Mouse (Mus musculus): ENCODE measurements around the gene Tnrc6c.

The Tnrc6c gene

GRCm38 (mm10) chr11:117677594-117677993 lies 23.5 kb downstream of the Tnrc6c start:
- DNase-seq: no peak

GRCm38 (mm10) chr11:117678155-117678554 lies 24.1 kb downstream of the Tnrc6c start:
- no peak for DNase-seq

GRCm38 (mm10) chr11:117678740-117679139 lies 24.7 kb downstream of the Tnrc6c start:
- peak; percentile 47 for DNase-seq

- DNase-seq: no peak
Observed at GRCm38 (mm10) chr11:117684640-117685039, 30.6 kb downstream of the Tnrc6c start.

GRCm38 (mm10) chr11:117685461-117685860 lies 31.4 kb downstream of the Tnrc6c start:
- DNase-seq: no peak

- DNase-seq: no peak
Observed at GRCm38 (mm10) chr11:117686021-117686420, 31.9 kb downstream of the Tnrc6c start.

GRCm38 (mm10) chr11:117688603-117689002 lies 34.5 kb downstream of the Tnrc6c start:
- DNase-seq: no peak

- no peak for DNase-seq
Observed at GRCm38 (mm10) chr11:117691311-117691710, 37.2 kb downstream of the Tnrc6c start.

- no peak for DNase-seq
Observed at GRCm38 (mm10) chr11:117694050-117694449, 40.0 kb downstream of the Tnrc6c start.

GRCm38 (mm10) chr11:117696585-117696984 lies 42.5 kb downstream of the Tnrc6c start:
- no peak for DNase-seq

GRCm38 (mm10) chr11:117700871-117701270 lies 46.8 kb downstream of the Tnrc6c start:
- DNase-seq: no peak

- no peak for DNase-seq
Observed at GRCm38 (mm10) chr11:117706267-117706666, 52.2 kb downstream of the Tnrc6c start.

- no peak for DNase-seq
Observed at GRCm38 (mm10) chr11:117707238-117707637, 53.1 kb downstream of the Tnrc6c start.

GRCm38 (mm10) chr11:117709308-117709707 lies 55.2 kb downstream of the Tnrc6c start:
- DNase-seq: peak; percentile 69

GRCm38 (mm10) chr11:117710815-117711294 lies 56.8 kb downstream of the Tnrc6c start:
- no peak for DNase-seq

- DNase-seq: no peak
Observed at GRCm38 (mm10) chr11:117712065-117712464, 58.0 kb downstream of the Tnrc6c start.

GRCm38 (mm10) chr11:117713375-117713774 lies 59.3 kb downstream of the Tnrc6c start:
- DNase-seq: no peak

GRCm38 (mm10) chr11:117718838-117719237 lies 64.7 kb downstream of the Tnrc6c start:
- no peak for DNase-seq

- DNase-seq: no peak
Observed at GRCm38 (mm10) chr11:117724604-117725301, 70.7 kb downstream of the Tnrc6c start.

GRCm38 (mm10) chr11:117727031-117727430 lies 72.9 kb downstream of the Tnrc6c start:
- no peak for DNase-seq

GRCm38 (mm10) chr11:117728245-117728644 lies 74.2 kb downstream of the Tnrc6c start:
- no peak for DNase-seq

GRCm38 (mm10) chr11:117728841-117729240 lies 74.8 kb downstream of the Tnrc6c start:
- no peak for DNase-seq

GRCm38 (mm10) chr11:117729341-117729740 lies 75.3 kb downstream of the Tnrc6c start:
- no peak for DNase-seq

GRCm38 (mm10) chr11:117729798-117730489 lies 75.9 kb downstream of the Tnrc6c start:
- DNase-seq: no peak

Data from cerebellum, adult 9-10 months (tissue).